Mouse (Mus musculus) spleen, postnatal 10 days (tissue): Measurements from ENCODE around the gene Cttnbp2.
A peak's percentile ranks its signal among the peaks of the same experiment; 100 is the strongest.
"Not testable (repeated sequence)": the region's sequence is repeated elsewhere in the genome, so short reads cannot be mapped to it uniquely, and the experiment has no call there.

Experiments
- DNase-seq, 2 experiments: peaks; one replicate each; pipeline ENCODE4 v3.0.0; 2021 to 2022; ENCODE audit warnings: low spot score in 2 of 2

Gene Cttnbp2

DNA sequence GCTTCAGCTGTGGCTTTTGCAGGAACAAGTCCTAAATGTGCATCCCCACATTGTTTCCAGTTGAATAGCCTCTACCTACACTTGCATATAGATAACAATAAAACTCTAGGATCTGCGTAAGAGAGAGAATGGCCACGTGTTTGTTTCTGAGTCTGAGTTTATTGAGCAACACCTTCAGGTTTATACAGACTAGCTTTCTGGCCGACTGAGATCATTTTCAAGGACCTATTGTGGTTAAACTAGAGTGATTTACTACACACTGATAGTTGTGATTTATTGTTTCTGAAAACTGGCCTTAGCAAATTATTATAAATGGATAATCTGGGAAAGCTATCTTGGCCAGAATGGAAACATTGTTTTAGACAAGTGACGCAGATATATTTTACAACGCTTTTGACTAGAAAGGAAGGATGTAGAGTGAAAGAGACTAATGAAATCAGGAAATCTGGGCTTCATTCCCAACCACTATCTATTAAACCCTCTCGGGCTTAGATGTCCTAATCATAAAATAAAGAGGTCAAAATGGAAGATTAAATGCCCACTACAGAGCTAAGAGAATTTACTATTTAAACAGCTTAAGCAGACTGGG is 96.7 kb downstream of the Cttnbp2 start:
- no peak for DNase-seq

GRCm38 (mm10) chr6:18415961-18416360 is 98.7 kb downstream of the Cttnbp2 start:
- DNase-seq: no peak

DNA sequence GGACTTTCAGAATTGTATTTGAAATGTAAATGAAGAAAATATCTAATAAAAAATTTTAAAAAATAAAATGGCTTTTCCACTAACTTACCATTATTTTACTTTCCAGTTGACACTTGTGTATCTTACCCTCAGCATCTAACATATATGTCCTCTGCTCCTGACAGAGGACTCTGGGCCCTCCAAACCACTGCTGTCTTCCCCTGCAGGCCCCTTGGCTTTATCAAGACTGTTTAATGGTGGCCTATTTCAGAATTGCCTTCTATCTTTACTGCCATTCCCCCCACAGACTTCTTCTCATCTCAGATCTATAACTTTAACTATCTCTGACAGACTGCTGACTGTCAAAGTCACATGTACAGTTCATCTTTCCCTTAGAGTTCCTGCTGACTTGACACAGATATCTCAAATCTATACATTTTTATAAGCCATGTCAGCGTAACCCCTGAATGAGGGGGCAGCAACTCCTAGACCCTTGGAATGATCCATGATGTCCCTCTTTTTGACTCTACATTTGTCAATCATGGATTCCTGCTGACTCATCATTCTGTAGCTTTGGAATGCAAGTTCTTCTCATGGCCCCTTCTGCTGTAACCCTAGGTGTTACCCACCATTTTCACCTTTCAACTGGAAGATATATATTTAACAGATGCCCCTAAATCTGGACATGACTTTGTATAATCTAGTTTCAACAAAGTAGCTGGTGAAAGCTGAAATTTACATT is 103.0 kb downstream of the Cttnbp2 start:
- DNase-seq: no peak

- DNase-seq: no peak
Observed at GRCm38 (mm10) chr6:18408445-18408844, 106.2 kb downstream of the Cttnbp2 start.

GRCm38 (mm10) chr6:18401066-18401674 is 113.5 kb downstream of the Cttnbp2 start:
- no peak for DNase-seq

- no peak for DNase-seq
Observed at GRCm38 (mm10) chr6:18381380-18381779, 133.3 kb downstream of the Cttnbp2 start.

GRCm38 (mm10) chr6:18380300-18381202 is 134.1 kb downstream of the Cttnbp2 start:
- DNase-seq: no peak

DNA sequence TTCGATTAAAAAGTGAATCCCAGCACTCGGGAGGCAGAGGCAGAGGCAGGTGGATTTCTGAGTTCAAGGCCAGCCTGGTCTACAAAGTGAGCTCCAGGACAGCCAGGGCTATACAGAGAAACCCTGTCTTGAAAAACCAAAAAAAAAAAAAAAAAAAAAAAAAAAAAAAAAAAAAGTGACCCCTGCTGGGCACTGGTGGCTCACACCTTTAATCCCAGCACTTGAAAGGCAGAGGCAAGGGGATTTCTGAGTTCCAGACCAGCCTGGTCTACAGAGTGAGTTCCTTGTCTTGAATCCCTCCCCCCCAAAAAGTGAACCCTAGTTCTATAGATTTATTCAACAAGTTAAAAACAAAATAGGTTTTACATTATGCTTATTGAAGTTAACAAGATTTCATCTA is 136.9 kb downstream of the Cttnbp2 start:
- DNase-seq: not testable (repeated sequence)

- DNase-seq: no peak
Observed at GRCm38 (mm10) chr6:18374744-18375143, 139.9 kb downstream of the Cttnbp2 start.

DNA sequence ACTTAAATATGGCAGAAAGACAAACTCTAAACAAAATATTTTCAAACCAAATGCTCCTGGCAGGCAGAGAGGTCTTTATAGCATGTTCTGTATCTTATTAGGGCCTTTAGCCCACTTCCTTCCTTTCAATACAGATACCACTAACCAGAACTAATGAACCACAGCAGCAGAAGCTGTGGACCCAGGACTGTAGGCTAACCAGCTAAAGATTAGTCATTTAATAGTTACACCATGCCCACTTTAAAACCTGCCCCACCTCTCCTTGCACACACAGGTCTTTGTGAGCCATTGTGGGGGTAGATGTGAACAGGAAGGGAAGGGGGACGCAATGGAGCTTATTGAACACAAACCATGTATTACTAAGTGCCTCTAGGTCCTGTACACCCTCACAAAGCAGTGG is 141.0 kb downstream of the Cttnbp2 start:
- no peak for DNase-seq

DNA sequence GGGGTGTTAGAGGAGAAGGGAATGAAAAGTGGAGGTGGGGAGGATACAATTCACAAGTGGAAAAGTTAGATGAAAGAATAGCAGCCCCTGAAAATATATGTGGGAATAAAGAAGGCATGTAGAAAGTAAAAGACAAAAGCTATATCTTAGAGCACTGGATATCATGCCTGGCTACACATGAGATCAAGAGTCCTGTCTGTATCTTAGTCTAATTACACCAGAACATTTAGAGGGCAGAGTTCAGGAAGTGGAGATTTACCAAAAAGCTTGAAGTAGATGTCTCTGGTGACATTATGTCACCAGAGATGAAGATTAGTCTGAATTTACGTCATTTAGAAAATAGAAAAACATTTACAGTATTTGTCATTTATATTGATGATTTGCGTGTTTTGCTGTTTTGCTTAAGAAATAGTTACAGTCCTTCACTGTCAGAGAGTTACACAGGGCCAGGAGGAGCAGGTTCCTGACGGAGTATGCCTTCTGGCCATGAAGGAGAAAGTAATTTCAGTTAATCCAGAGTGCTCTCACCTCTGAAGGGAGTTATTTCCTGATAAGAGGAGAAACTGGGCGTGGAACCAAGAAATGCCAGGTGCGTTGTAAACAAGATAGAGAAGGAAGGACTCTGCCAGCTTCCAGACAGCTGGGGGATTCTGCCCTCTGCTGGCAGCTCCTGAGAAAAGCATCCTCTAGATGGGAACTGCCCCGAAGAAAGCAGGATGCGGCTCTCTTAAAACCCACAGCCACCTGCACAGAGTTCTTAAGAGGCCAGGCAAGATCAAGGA is 142.0 kb downstream of the Cttnbp2 start:
- peak; percentile 30 to 68 for DNase-seq

- DNase-seq: no peak
Observed at GRCm38 (mm10) chr6:18369723-18370122, 144.9 kb downstream of the Cttnbp2 start.

- DNase-seq: no peak
Observed at GRCm38 (mm10) chr6:18369054-18369453, 145.6 kb downstream of the Cttnbp2 start.

- no peak for DNase-seq
Observed at GRCm38 (mm10) chr6:18362232-18362631, 152.4 kb downstream of the Cttnbp2 start.

DNA sequence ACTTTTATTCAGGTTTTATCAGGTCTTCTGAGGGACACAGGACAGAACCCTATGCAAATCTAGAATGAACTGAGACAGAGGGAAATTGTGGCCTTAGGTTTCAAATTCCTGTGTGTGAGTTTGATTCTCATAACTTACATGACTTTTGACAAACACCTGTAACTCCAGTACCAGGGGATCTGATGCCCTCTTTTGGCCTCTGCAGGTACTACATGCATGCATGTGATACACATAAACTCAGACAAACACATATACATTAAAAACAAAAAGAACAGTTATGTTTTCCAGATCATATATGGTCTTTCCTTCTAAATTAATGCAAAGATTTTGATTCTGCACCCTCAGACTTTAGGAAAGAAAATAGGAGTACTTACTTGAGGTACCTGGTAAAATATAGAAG is 153.7 kb downstream of the Cttnbp2 start:
- no peak for DNase-seq

DNA sequence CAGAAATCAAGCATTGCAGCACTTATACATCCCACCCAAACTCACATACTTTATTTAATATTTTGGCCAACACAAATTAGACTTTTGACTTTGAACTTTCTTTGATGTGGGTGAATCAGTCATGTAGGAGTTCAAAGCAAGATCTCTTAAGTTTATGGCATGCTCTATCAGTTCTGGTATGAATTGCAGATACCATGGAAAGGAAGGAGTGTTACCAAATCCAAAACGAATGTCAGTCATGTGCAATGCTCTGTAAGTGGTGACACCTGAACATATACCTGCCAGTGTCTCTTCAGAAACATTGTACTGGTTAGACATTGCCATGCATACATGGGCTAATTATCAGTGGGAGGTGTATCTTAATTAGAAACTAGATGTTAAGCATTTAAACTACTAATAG is 154.5 kb downstream of the Cttnbp2 start:
- no peak for DNase-seq

GRCm38 (mm10) chr6:18349153-18349858 is 165.3 kb downstream of the Cttnbp2 start:
- DNase-seq: no peak

DNA sequence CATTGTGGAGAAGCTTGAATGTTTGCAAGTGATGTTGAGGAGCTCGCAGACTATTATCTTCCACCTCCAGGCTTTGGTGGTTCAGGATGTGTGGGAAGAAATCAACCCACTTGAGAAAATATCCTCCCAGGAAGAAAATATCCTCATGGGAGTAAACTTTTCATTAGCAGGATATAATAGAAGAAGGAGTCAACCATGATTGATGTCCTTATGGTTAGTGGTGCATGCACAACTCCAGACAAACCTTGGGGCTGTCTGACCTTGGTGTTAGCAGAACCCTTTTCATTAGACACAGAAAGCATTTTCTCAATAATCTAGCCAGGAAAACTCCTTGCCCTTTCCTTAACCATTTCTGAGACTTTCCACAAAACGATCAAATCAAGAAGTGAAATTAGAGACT is 170.4 kb downstream of the Cttnbp2 start:
- no peak for DNase-seq

DNA sequence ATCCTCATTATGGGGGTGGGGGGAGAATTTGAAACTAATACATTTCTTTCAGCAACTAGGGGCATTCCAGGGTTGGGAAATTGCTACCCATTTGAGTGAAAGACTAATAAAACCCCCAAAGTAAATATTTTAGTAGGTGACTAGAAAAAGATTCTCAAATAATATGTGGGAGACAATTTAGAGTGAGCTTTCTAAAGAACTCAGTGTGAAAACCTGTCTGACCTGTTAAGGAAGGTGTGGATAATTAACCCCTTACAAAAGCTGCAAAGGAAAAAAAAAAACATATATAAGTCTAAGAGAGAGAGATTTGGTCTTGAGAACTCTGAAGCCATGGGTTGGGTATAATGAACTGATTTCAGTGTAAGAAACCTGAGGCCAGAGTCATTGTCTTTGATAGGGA is 176.3 kb downstream of the Cttnbp2 start:
- no peak for DNase-seq

DNA sequence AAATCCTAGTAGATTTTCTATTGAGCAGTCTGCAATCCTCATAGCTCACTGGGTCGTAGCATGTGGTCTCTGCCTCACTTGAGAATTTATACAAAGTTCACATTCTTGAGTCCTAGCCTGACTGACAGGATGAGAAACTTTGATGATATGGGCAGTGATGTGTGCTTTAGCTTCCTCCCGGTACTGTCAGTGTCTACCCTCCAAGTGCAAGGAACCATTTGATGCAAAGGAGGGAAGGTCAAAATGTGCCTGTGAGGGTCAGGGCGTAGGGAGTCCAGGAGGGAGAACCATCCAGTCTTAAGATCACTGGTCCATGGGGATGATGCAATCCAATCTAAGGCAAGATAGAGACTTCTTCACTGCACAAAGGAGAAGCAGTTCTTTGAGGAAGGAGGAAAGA is 179.2 kb downstream of the Cttnbp2 start:
- no peak for DNase-seq

GRCm38 (mm10) chr6:18322950-18323349 is 191.7 kb downstream of the Cttnbp2 start:
- DNase-seq: no peak
